16 mouse cellular contexts compared by ENCODE assay signal in genomic region chr12:64977518-64977917, GRCm38 (mm10).
"Had no signal": no experiment of that assay in that cellular context is flagged by ENCODE, and none has a peak within 500 bp of the region (broad histone marks: within the 10 kb centered on the region; RNA-seq: fewer than 3 reads in every experiment).

No protein-coding gene starts in this region.

- H3K27ac ChIP-seq: neural tube, embryonic 13.5 days; neural tube, embryonic 15.5 days; stomach, embryonic 15.5 days; stomach, postnatal 0 days had no signal

- H3K9ac ChIP-seq: neural tube, embryonic 13.5 days; neural tube, embryonic 15.5 days; stomach, embryonic 15.5 days had no signal

- H3K4me1 ChIP-seq: stomach, embryonic 15.5 days had no signal

- H3K9me3 ChIP-seq: neural tube, embryonic 13.5 days; neural tube, embryonic 15.5 days; stomach, embryonic 15.5 days had no signal

- H3K4me3 ChIP-seq: neural tube, embryonic 13.5 days; neural tube, embryonic 15.5 days; stomach, embryonic 15.5 days had no signal

- H3K27me3 ChIP-seq: neural tube, embryonic 13.5 days; neural tube, embryonic 15.5 days; stomach, embryonic 15.5 days had no signal

- DNase-seq: retina, postnatal 1 day; right cerebral cortex, adult 18-20 months; right cerebral cortex, postnatal 14 days; right cerebral cortex, postnatal 25 days; right cerebral cortex, postnatal 4 days; spleen, adult 18-20 months; thymus, adult 18-20 months; thymus, adult 2 months; thymus, postnatal 14 days; thymus, postnatal 25 days; thymus, postnatal 36 days; thymus, postnatal 4 days had no signal
